In genomic region chr6:50112775-50113174, GRCm38 (mm10) we compare ENCODE assay signal across 7 mouse cellular contexts. TPM values are rescaled to one million over a fixed set of nuclear protein-coding genes. Genes with fewer than 3 reads are reported as not detected.
DNase-seq lines count a peak whose midpoint lies in the region; ATAC-seq lines count a peak whose summit lies in the region.

No protein-coding gene starts in this region.

- H3K36me3 ChIP-seq in embryonic facial prominence, embryonic 11.5 days (replicated peaks; ENCODE audit: control insufficient read depth, insufficient read depth, low read depth, low read length), result no peaks in the 10 kb centered on the region
- H3K36me3 ChIP-seq in midbrain, embryonic 12.5 days, result no peaks in the 10 kb centered on the region

- H3K4me3 ChIP-seq in embryonic facial prominence, embryonic 11.5 days (ENCODE audit: low read depth, low read length), result no peak overlapping the region
- peak overlapping the region; percentile 18; the same call in 1 of the 2 replicates for H3K4me3 ChIP-seq in midbrain, embryonic 12.5 days

- H3K27me3 ChIP-seq in embryonic facial prominence, embryonic 11.5 days (ENCODE audit: control insufficient read depth, insufficient read depth, low read length), result no peaks in the 10 kb centered on the region
- peaks cover 3% of the 10 kb centered on the region; the same call in 1 of the 2 replicates for H3K27me3 ChIP-seq in midbrain, embryonic 12.5 days

- under 1% methylated on average over 8 of the region's 8 CpGs for WGBS in embryonic facial prominence, embryonic 11.5 days
- under 1% methylated on average over 8 of the region's 8 CpGs for WGBS in midbrain, embryonic 12.5 days

- no peaks in the 10 kb centered on the region for H3K4me1 ChIP-seq in embryonic facial prominence, embryonic 11.5 days (ENCODE audit: control insufficient read depth, insufficient read depth, low read length)
- peaks cover 14% of the 10 kb centered on the region for H3K4me1 ChIP-seq in midbrain, embryonic 12.5 days

- H3K9me3 ChIP-seq in embryonic facial prominence, embryonic 11.5 days (replicated peaks; ENCODE audit: control insufficient read depth, low read length), result no peaks in the 10 kb centered on the region
- no peaks in the 10 kb centered on the region for H3K9me3 ChIP-seq in midbrain, embryonic 12.5 days

- peak; percentile 46; the same call in 1 of the 2 replicates for ATAC-seq in embryonic facial prominence, embryonic 11.5 days (replicated peaks; ENCODE audit: insufficient number of reproducible peaks, low FRiP score, low TSS enrichment, low read depth)
- ATAC-seq in midbrain, embryonic 12.5 days (ENCODE audit: low FRiP score, low read depth), result peak; percentile 66

- peak; percentile 97 for DNase-seq in adrenal gland, postnatal 10 days
- DNase-seq in embryonic facial prominence, embryonic 11.5 days (ENCODE audit: low spot score), result peak; percentile 96
- DNase-seq in heart, adult 11 months, result peak; percentile 99
- DNase-seq in kidney, adult 11 months, result peak; percentile 91
- peak; percentile 98 for DNase-seq in left cerebral cortex, postnatal 4 days
- peak; percentile 97 for DNase-seq in skeletal muscle tissue, adult 2 months (ENCODE audit: low read depth, low spot score)

- H3K4me2 ChIP-seq in embryonic facial prominence, embryonic 11.5 days (ENCODE audit: low read depth, low read length), result no peak overlapping the region
- H3K4me2 ChIP-seq in midbrain, embryonic 12.5 days (replicated peaks), result peak overlapping the region; percentile 33

- no peak overlapping the region for H3K9ac ChIP-seq in embryonic facial prominence, embryonic 11.5 days (replicated peaks; ENCODE audit: low read length)
- no peak overlapping the region for H3K9ac ChIP-seq in midbrain, embryonic 12.5 days (replicated peaks)

- H3K27ac ChIP-seq in embryonic facial prominence, embryonic 11.5 days (replicated peaks; ENCODE audit: low read depth, low read length), result no peak overlapping the region
- no peak overlapping the region for H3K27ac ChIP-seq in midbrain, embryonic 12.5 days (replicated peaks)

- intact Hi-C loops in left cerebral cortex, postnatal 4 days (cut with DNase I), result loop anchor here (5.0 to 10.0 kb wide), 3 partner anchors 182 to 590 kb away; no protein-coding TSS in a partner anchor

RNA-seq across cellular contexts. Expression of gene Mpp6, which starts 2.7 kb away (rescaled TPM):
- total RNA-seq in adrenal gland, postnatal 10 days (2021), result 10 to 100 TPM; 59.2 to 60.7 TPM
- 70.9 and 74.5 TPM in 2 replicates for polyA plus RNA-seq in embryonic facial prominence, embryonic 11.5 days (2014; fragmentation: Nextera tagmentation; extraction: Ambion mirVana)
- total RNA-seq in left cerebral cortex, postnatal 4 days (2021), result 100 to 1,000 TPM; 123 to 140 TPM
- 69.0 and 76.1 TPM in 2 replicates for polyA plus RNA-seq in midbrain, embryonic 12.5 days (2016; fragmentation: Nextera tagmentation; extraction: Ambion mirVana)
